9 mouse cellular contexts compared by ENCODE assay signal in the genomic region with DNA sequence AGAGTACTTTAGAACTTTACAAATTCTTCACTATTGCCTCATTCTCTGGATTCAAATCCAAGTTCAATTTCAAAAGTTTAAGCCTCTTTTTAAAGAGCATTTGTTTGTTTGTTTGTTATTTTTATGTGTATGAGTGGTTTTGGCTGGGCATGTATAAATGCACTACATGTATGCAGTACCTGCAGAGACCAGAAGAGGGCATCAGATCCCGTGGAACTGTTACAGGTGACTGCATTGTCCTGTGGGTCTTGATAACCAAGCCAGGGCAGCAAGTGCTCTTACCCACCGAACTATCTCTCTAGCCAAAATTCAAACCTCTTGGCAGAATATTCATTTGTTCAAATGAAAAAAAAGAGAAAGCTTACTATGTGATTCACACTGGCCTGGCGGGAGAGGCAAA. TPM values are rescaled to one million over a fixed set of nuclear protein-coding genes. Genes with fewer than 3 reads are reported as not detected.
DNase-seq lines count a peak whose midpoint lies in the region; ATAC-seq and TF ChIP-seq lines count a peak whose summit lies in the region.
"Had no signal": no experiment of that assay in that cellular context is flagged by ENCODE, and none has a peak within 500 bp of the region (broad histone marks: within the 10 kb centered on the region; RNA-seq: fewer than 3 reads in every experiment).

No protein-coding gene starts in this region.

- H3K4me2 ChIP-seq in heart, postnatal 0 days (ENCODE audit: low read depth, low read length) = no peak overlapping the region
- no peak overlapping the region for H3K4me2 ChIP-seq in heart, embryonic 12.5 days

- TF ChIP-seq EP300 in heart, postnatal 0 days (IDR thresholded peaks at IDR 0.05; ENCODE audit: low read depth) = no peak

- no peak for ATAC-seq in heart, postnatal 0 days (ENCODE audit: insufficient read depth, low read depth)
- ATAC-seq in heart, embryonic 12.5 days (ENCODE audit: insufficient number of reproducible peaks, low FRiP score) = no peak

- H3K9ac ChIP-seq in heart, postnatal 0 days (replicated peaks; ENCODE audit: low read depth, low read length) = no peak overlapping the region
- no peak overlapping the region for H3K9ac ChIP-seq in heart, embryonic 12.5 days

- H3K9me3 ChIP-seq in heart, postnatal 0 days (replicated peaks; ENCODE audit: control insufficient read depth, low read length) = no peaks in the 10 kb centered on the region
- no peaks in the 10 kb centered on the region for H3K9me3 ChIP-seq in heart, embryonic 12.5 days (replicated peaks)

- no peak overlapping the region for H3K27ac ChIP-seq in heart, postnatal 0 days (ENCODE audit: low read depth)
- H3K27ac ChIP-seq in heart, embryonic 12.5 days (ENCODE audit: poor library complexity, severe bottlenecking) = no peak overlapping the region

- peaks cover 41% of the 10 kb centered on the region for H3K27me3 ChIP-seq in heart, postnatal 0 days (ENCODE audit: control insufficient read depth, insufficient read depth, low read length)
- peaks cover 50% of the 10 kb centered on the region for H3K27me3 ChIP-seq in heart, embryonic 12.5 days (replicated peaks)

- 53% methylated on average over 3 of the region's 3 CpGs for WGBS in heart, postnatal 0 days
- 48% methylated on average over 3 of the region's 3 CpGs for WGBS in heart, embryonic 12.5 days

- no peak overlapping the region for H3K4me3 ChIP-seq in heart, postnatal 0 days (ENCODE audit: low read depth, low read length)
- no peak overlapping the region for H3K4me3 ChIP-seq in heart, embryonic 12.5 days
- H3K4me3 ChIP-seq: myocyte had no signal

- H3K4me1 ChIP-seq in heart, postnatal 0 days (ENCODE audit: control insufficient read depth, insufficient read depth) = 0 out of 2 replicates have a peak, but pooled peaks cover 7% of the 10 kb centered on the region
- peaks cover 10% of the 10 kb centered on the region; the same call in 1 of the 2 replicates for H3K4me1 ChIP-seq in heart, embryonic 12.5 days (replicated peaks)

- no peak for DNase-seq in heart, postnatal 0 days (ENCODE audit: low spot score)
- DNase-seq in right cerebral cortex, postnatal 4 days = peak; percentile 41
- no peak for DNase-seq in right cerebral cortex, postnatal 14 days
- peak; percentile 41 for DNase-seq in embryo, embryonic 9.5 days (ENCODE audit: extremely low spot score)
- peak; percentile 9 for DNase-seq in thymus, postnatal 0 days (ENCODE audit: low spot score)
- DNase-seq in right cerebral cortex, postnatal 36 days (ENCODE audit: low spot score in 2 of 2) = no peak
- no peak for DNase-seq in T-cell, adult 2 months (ENCODE audit: low spot score)

- no peaks in the 10 kb centered on the region for H3K36me3 ChIP-seq in heart, postnatal 0 days (replicated peaks; ENCODE audit: control insufficient read depth, insufficient read depth, low read length)
- H3K36me3 ChIP-seq in heart, embryonic 12.5 days = no peaks in the 10 kb centered on the region

- TF ChIP-seq CTCF in heart, postnatal 0 days (IDR thresholded peaks at IDR 0.05; ENCODE audit: low read depth) = peak; percentile 40

RNA-seq across cellular contexts. Expression of gene Atp12a, which starts 4.0 kb away (rescaled TPM):
- total RNA-seq in heart, postnatal 0 days (2014; rRNA removed; ENCODE audit: low replicate concordance) = not detected in 2 replicates
- not detected in 2 replicates for polyA plus RNA-seq in heart, postnatal 0 days (2015; fragmentation: Nextera tagmentation; extraction: Ambion mirVana)
- polyA plus RNA-seq in heart, embryonic 12.5 days (2016; fragmentation: Nextera tagmentation; extraction: Ambion mirVana) = not detected in 2 replicates
- polyA plus RNA-seq in thymus, postnatal 0 days (2015; fragmentation: Nextera tagmentation; extraction: Ambion mirVana) = 0.10 and 0.26 TPM in 2 replicates
- polyA plus RNA-seq: myocyte had no signal

RNA-seq across cellular contexts. Expression of gene Rnf17, which starts 33.5 kb away (rescaled TPM):
- 2.1 TPM in 1 of 2 replicates, not detected in the other for total RNA-seq in heart, postnatal 0 days (2014; rRNA removed; ENCODE audit: low replicate concordance)
- 1.0 and 1.2 TPM in 2 replicates for polyA plus RNA-seq in heart, postnatal 0 days (2015; fragmentation: Nextera tagmentation; extraction: Ambion mirVana)
- 3.9 and 5.5 TPM in 2 replicates for polyA plus RNA-seq in heart, embryonic 12.5 days (2016; fragmentation: Nextera tagmentation; extraction: Ambion mirVana)
- 0.42 and 0.92 TPM in 2 replicates for polyA plus RNA-seq in thymus, postnatal 0 days (2015; fragmentation: Nextera tagmentation; extraction: Ambion mirVana)
- polyA plus RNA-seq: myocyte had no signal

Comparison
In these comparisons a context has a peak if more than half of its experiments do, and no peak if none do; other contexts are left out.
1. DNase-seq: peak in right cerebral cortex, postnatal 4 days (single experiment), embryo, embryonic 9.5 days (single experiment) and thymus, postnatal 0 days (single experiment); none in heart, postnatal 0 days (single experiment), right cerebral cortex, postnatal 14 days (single experiment), right cerebral cortex, postnatal 36 days (0 of 2) and T-cell, adult 2 months (single experiment).